Mouse (Mus musculus) myocyte (in vitro differentiated cells): ENCODE measurements around the gene Xpnpep1. TPM values are rescaled to one million over a fixed set of nuclear protein-coding genes. Genes with fewer than 3 reads are reported as not detected.

ENCODE experiments used
- H3K27me3 ChIP-seq: one replicate; pipeline ENCODE4 v1.6.1; 2011; ENCODE audit not compliant: control insufficient read depth, insufficient read depth, insufficient read length
- H3K36me3 ChIP-seq: one replicate; pipeline ENCODE4 v1.6.1; 2011; ENCODE audit not compliant: control insufficient read depth, insufficient read depth
- H3K4me2 ChIP-seq: one replicate; pipeline ENCODE4 v1.6.1; 2011; ENCODE audit warnings: low read depth, control low read depth
- H3K4me3 ChIP-seq: one replicate; pipeline ENCODE4 v1.5.1; 2011; ENCODE audit warnings: mild to moderate bottlenecking, control low read depth, moderate library complexity
- H3K79me2 ChIP-seq: one replicate; pipeline ENCODE4 v1.6.1; 2011; ENCODE audit not compliant: control insufficient read depth, insufficient read depth
- H3ac ChIP-seq: one replicate; pipeline ENCODE4 v1.6.1; 2011; ENCODE audit not compliant: control insufficient read depth, insufficient read length
- CEBPB ChIP-seq: IDR thresholded peaks from 2 replicates; pipeline ENCODE4 v1.6.1; 2011; ENCODE audit warnings: mild to moderate bottlenecking, moderate library complexity; ENCODE audit not compliant: poor library complexity, insufficient read depth, severe bottlenecking
- E2F4 ChIP-seq: IDR thresholded peaks from one replicate; pipeline ENCODE4 v1.6.1; 2011; ENCODE audit warnings: mild to moderate bottlenecking, control low read depth, moderate library complexity; ENCODE audit not compliant: insufficient read depth
- MAX ChIP-seq: IDR thresholded peaks from one replicate; pipeline ENCODE4 v1.6.1; 2011; ENCODE audit warnings: low read depth, mild to moderate bottlenecking, control low read depth
- MYOD1 ChIP-seq, 3 experiments: IDR thresholded peaks; one replicate each; pipeline ENCODE4 v1.6.1; 2011; ENCODE audit warnings: control low read depth in 2 of 3, low read depth in 2 of 3, mild to moderate bottlenecking in 2 of 3, moderate library complexity in 1 of 3; ENCODE audit not compliant: insufficient read length in 2 of 3, control insufficient read depth in 1 of 3
- MYOG ChIP-seq, 3 experiments: IDR thresholded peaks; one replicate each; pipeline ENCODE4 v1.6.1; 2011; ENCODE audit warnings: control low read depth in 2 of 3, low read depth in 2 of 3, mild to moderate bottlenecking in 2 of 3; ENCODE audit not compliant: insufficient read length in 2 of 3, control insufficient read depth in 1 of 3, insufficient read depth in 1 of 3
- POLR2A ChIP-seq: IDR thresholded peaks from one replicate; pipeline ENCODE4 v1.6.1; 2011; ENCODE audit warnings: low read depth, mild to moderate bottlenecking, control low read depth, moderate library complexity; ENCODE audit not compliant: insufficient read length
- POLR2AphosphoS2 ChIP-seq: IDR thresholded peaks from one replicate; pipeline ENCODE4 v1.6.1; 2011; ENCODE audit warnings: low read depth, control low read depth; ENCODE audit not compliant: insufficient read length
- REST ChIP-seq: IDR thresholded peaks from one replicate; pipeline ENCODE4 v1.6.1; 2011; ENCODE audit warnings: mild to moderate bottlenecking, control low read depth, moderate library complexity; ENCODE audit not compliant: insufficient read depth, insufficient read length
- SRF ChIP-seq: IDR thresholded peaks from one replicate; pipeline ENCODE4 v1.6.1; 2011; ENCODE audit warnings: low read depth; ENCODE audit not compliant: control insufficient read depth, insufficient read length
- TCF12 ChIP-seq: IDR thresholded peaks from one replicate; pipeline ENCODE4 v1.6.1; 2011; ENCODE audit warnings: mild to moderate bottlenecking, control low read depth; ENCODE audit not compliant: poor library complexity, insufficient read depth, severe bottlenecking
- TCF3 ChIP-seq: IDR thresholded peaks from one replicate; pipeline ENCODE4 v1.6.1; 2011; ENCODE audit warnings: low read depth, control low read depth; ENCODE audit not compliant: insufficient read length
- USF1 ChIP-seq: IDR thresholded peaks from one replicate; pipeline ENCODE4 v1.6.1; 2011; ENCODE audit warnings: low read depth, mild to moderate bottlenecking, control low read depth, moderate library complexity
- polyA plus RNA-seq: library from polyadenylated mRNA; unstranded; fragments of >200 nt; fragmentation: generic; extraction: Trizol; gene quantifications from one replicate; pipeline ENCODE4 v1.2.1, GENCODE M21; 2012; ENCODE audit warnings: missing spikeins

The Xpnpep1 gene
- polyA plus RNA-seq, 1 experiment = 172 TPM

- Histone ChIP-seq H3K36me3 (no peaks in the 10 kb centered on the region), H3K4me3 (no peak overlapping the region), H3K27me3 (peaks cover 23% of the 10 kb centered on the region), H3ac (no peak overlapping the region), H3K4me2 (no peak overlapping the region), H3K79me2 (no peaks in the 10 kb centered on the region)
- TF ChIP-seq USF1 (no peak), CEBPB (no peak), MYOG (IDR thresholded peaks at IDR 0.05; ENCODE audit: control insufficient read depth in 1 of 3, insufficient read depth in 1 of 3, insufficient read length in 2 of 3, low read depth in 2 of 3) (no peak), MYOD1 (IDR thresholded peaks at IDR 0.05; ENCODE audit: control insufficient read depth in 1 of 3, insufficient read length in 2 of 3, low read depth in 2 of 3) (no peak), REST (no peak), SRF (no peak), MAX (no peak), TCF3 (no peak), POLR2A (no peak), TCF12 (no peak), POLR2AphosphoS2 (no peak), E2F4 (no peak)
These were observed 42.8 kb upstream of the Xpnpep1 start for GRCm38 (mm10) chr19:53082862-53083261.

GRCm38 (mm10) chr19:53081339-53081738 lies 41.3 kb upstream of the Xpnpep1 start:
- no peak for TF ChIP-seq TCF12
- no peak for TF ChIP-seq POLR2A
- TF ChIP-seq REST = no peak
- TF ChIP-seq TCF3 = no peak
- no peak for TF ChIP-seq MYOD1 (IDR thresholded peaks at IDR 0.05; ENCODE audit: control insufficient read depth in 1 of 3, insufficient read length in 2 of 3, low read depth in 2 of 3)
- TF ChIP-seq USF1 = no peak
- no peak for TF ChIP-seq E2F4
- TF ChIP-seq SRF = no peak
- Histone ChIP-seq H3K4me2 (no peak overlapping the region), H3ac (no peak overlapping the region), H3K79me2 (no peaks in the 10 kb centered on the region), H3K27me3 (peaks cover 14% of the 10 kb centered on the region), H3K36me3 (no peaks in the 10 kb centered on the region), H3K4me3 (no peak overlapping the region)

- TF ChIP-seq TCF3 (no peak), POLR2A (no peak), CEBPB (no peak), SRF (no peak), MAX (no peak), MYOD1 (IDR thresholded peaks at IDR 0.05; ENCODE audit: control insufficient read depth in 1 of 3, insufficient read length in 2 of 3, low read depth in 2 of 3) (no peak), POLR2AphosphoS2 (no peak), USF1 (no peak), E2F4 (no peak), TCF12 (no peak), MYOG (IDR thresholded peaks at IDR 0.05; ENCODE audit: control insufficient read depth in 1 of 3, insufficient read depth in 1 of 3, insufficient read length in 2 of 3, low read depth in 2 of 3) (no peak), REST (no peak)
- no peak overlapping the region for H3ac ChIP-seq
- no peaks in the 10 kb centered on the region for H3K36me3 ChIP-seq
- H3K27me3 ChIP-seq = peaks cover 14% of the 10 kb centered on the region
- no peaks in the 10 kb centered on the region for H3K79me2 ChIP-seq
- H3K4me2 ChIP-seq = no peak overlapping the region
- H3K4me3 ChIP-seq = no peak overlapping the region
These were observed 40.9 kb upstream of the Xpnpep1 start for GRCm38 (mm10) chr19:53080921-53081320.

GRCm38 (mm10) chr19:53080487-53080886 lies 40.5 kb upstream of the Xpnpep1 start:
- Histone ChIP-seq H3K36me3 (no peaks in the 10 kb centered on the region), H3K27me3 (peaks cover 14% of the 10 kb centered on the region), H3K4me2 (no peak overlapping the region), H3K79me2 (no peaks in the 10 kb centered on the region), H3ac (no peak overlapping the region), H3K4me3 (no peak overlapping the region)
- TF ChIP-seq REST (no peak), TCF3 (no peak), MAX (no peak), MYOG (IDR thresholded peaks at IDR 0.05; ENCODE audit: control insufficient read depth in 1 of 3, insufficient read depth in 1 of 3, insufficient read length in 2 of 3, low read depth in 2 of 3) (no peak), MYOD1 (IDR thresholded peaks at IDR 0.05; ENCODE audit: control insufficient read depth in 1 of 3, insufficient read length in 2 of 3, low read depth in 2 of 3) (no peak), USF1 (no peak)

- Histone ChIP-seq H3K36me3 (no peaks in the 10 kb centered on the region), H3ac (no peak overlapping the region), H3K4me3 (no peak overlapping the region), H3K27me3 (peaks cover 14% of the 10 kb centered on the region), H3K4me2 (no peak overlapping the region), H3K79me2 (no peaks in the 10 kb centered on the region)
- no peak for TF ChIP-seq TCF3
- TF ChIP-seq POLR2A = no peak
- no peak for TF ChIP-seq SRF
- TF ChIP-seq USF1 = no peak
- TF ChIP-seq TCF12 = no peak
- TF ChIP-seq MYOG (IDR thresholded peaks at IDR 0.05; ENCODE audit: control insufficient read depth in 1 of 3, insufficient read depth in 1 of 3, insufficient read length in 2 of 3, low read depth in 2 of 3) = no peak
- no peak for TF ChIP-seq CEBPB
- TF ChIP-seq MAX = no peak
- no peak for TF ChIP-seq REST
- TF ChIP-seq E2F4 = no peak
These were observed 40.0 kb upstream of the Xpnpep1 start for GRCm38 (mm10) chr19:53080026-53080425.
